Mouse (Mus musculus) hindbrain, embryonic 16.5 days (tissue): Measurements from ENCODE around the gene Gnb2. TPM values are rescaled to one million over a fixed set of nuclear protein-coding genes. Genes with fewer than 3 reads are reported as not detected.

Experiments used
- ATAC-seq: fragments of 200-750 bp; cut with Nextera tagmentation; 2 replicates; pipeline ENCODE4 v1.8.0; 2017; ENCODE audit warnings: moderate TSS enrichment, moderate library complexity
- H3K27ac ChIP-seq: fragments of 300-500 bp; sonication (generic); 2 replicates; pipeline ENCODE4 v1.5.1; 2014; ENCODE audit warnings: low read depth, mild to moderate bottlenecking, control low read depth, low read length, moderate library complexity
- H3K27me3 ChIP-seq: fragments of 300-500 bp; sonication (generic); replicated peaks from 2 replicates; pipeline ENCODE4 v1.6.1; 2014; ENCODE audit warnings: low read length; ENCODE audit not compliant: control insufficient read depth, insufficient read depth
- H3K36me3 ChIP-seq: fragments of 300-500 bp; sonication (generic); 2 replicates; pipeline ENCODE4 v1.6.1; 2014; ENCODE audit warnings: mild to moderate bottlenecking, low read length, moderate library complexity, mixed read lengths; ENCODE audit not compliant: control insufficient read depth, insufficient read depth
- H3K4me1 ChIP-seq: fragments of 300-500 bp; sonication (generic); 2 replicates; pipeline ENCODE4 v1.6.1; 2014; ENCODE audit warnings: low read depth, low read length; ENCODE audit not compliant: control insufficient read depth, insufficient read depth
- H3K4me2 ChIP-seq: fragments of 300-500 bp; sonication (generic); 2 replicates; pipeline ENCODE4 v1.6.1; 2014; ENCODE audit warnings: mild to moderate bottlenecking, low read length, control low read depth, moderate library complexity
- H3K4me3 ChIP-seq: fragments of 300-500 bp; sonication (generic); 2 replicates; pipeline ENCODE4 v1.5.1; 2014; ENCODE audit warnings: mild to moderate bottlenecking, low read length, control low read depth, moderate library complexity
- H3K9ac ChIP-seq: fragments of 300-500 bp; sonication (generic); 2 replicates; pipeline ENCODE4 v1.6.1; 2014; ENCODE audit warnings: low read depth, mild to moderate bottlenecking, control low read depth, low read length, moderate library complexity
- H3K9me3 ChIP-seq: fragments of 300-500 bp; sonication (generic); 2 replicates; pipeline ENCODE4 v1.6.1; 2014; ENCODE audit warnings: mild to moderate bottlenecking, low read length, moderate library complexity; ENCODE audit not compliant: control insufficient read depth
- WGBS: fragments of 180-500 bp; shearing (Covaris S2); extraction: QIAGEN DNeasy Blood & Tissue Kit; methylation state at CpG from one replicate; pipeline ENCODE4 v1.1.7; 2014; 5-methylcytosine and 5-hydroxymethylcytosine counted together
- polyA plus RNA-seq: library from polyadenylated mRNA; unstranded; fragments of >200 nt; fragmentation: Nextera tagmentation; extraction: Ambion mirVana; gene quantifications from 2 replicates; pipeline ENCODE4 v1.2.1, GENCODE M21; 2015

Gene Gnb2
- polyA plus RNA-seq, 1 experiment from 2014 or later = 521 TPM

- H3K9ac ChIP-seq = peak overlapping the region; percentile 98
- peak overlapping the region; percentile 97 for H3K27ac ChIP-seq
- peaks cover 15% of the 10 kb centered on the region for H3K36me3 ChIP-seq
- H3K4me2 ChIP-seq = peak overlapping the region; percentile 69
- ATAC-seq = peak; percentile 12
- WGBS = 0% methylated on average over 9 of the region's 12 CpGs
- H3K9me3 ChIP-seq = no peaks in the 10 kb centered on the region
- no peaks in the 10 kb centered on the region for H3K27me3 ChIP-seq
- H3K4me1 ChIP-seq = peaks cover 23% of the 10 kb centered on the region
- H3K4me3 ChIP-seq = peak overlapping the region; percentile 94
These were observed 548 bp downstream of the Gnb2 start for GRCm38 (mm10) chr5:137532808-137533116.

- peaks cover 23% of the 10 kb centered on the region for H3K4me1 ChIP-seq
- peak overlapping the region; percentile 94 for H3K4me3 ChIP-seq
- H3K4me2 ChIP-seq = peak overlapping the region; percentile 69
- H3K36me3 ChIP-seq = peaks cover 20% of the 10 kb centered on the region
- peak overlapping the region; percentile 98 for H3K9ac ChIP-seq
- ATAC-seq = no peak; the same call in 1 of the 2 replicates
- H3K9me3 ChIP-seq = no peaks in the 10 kb centered on the region
- no peaks in the 10 kb centered on the region for H3K27me3 ChIP-seq
- WGBS = 0% methylated on average over 19 of the region's 19 CpGs
- peak overlapping the region; percentile 97 for H3K27ac ChIP-seq
These were observed 1.0 kb downstream of the Gnb2 start for GRCm38 (mm10) chr5:137532131-137532807.

GRCm38 (mm10) chr5:137531414-137532130 is 1.7 kb downstream of the Gnb2 start:
- peak overlapping the region; percentile 98 for H3K9ac ChIP-seq
- no peaks in the 10 kb centered on the region for H3K27me3 ChIP-seq
- H3K9me3 ChIP-seq = no peaks in the 10 kb centered on the region
- H3K4me3 ChIP-seq = peak overlapping the region; percentile 94
- peaks cover 23% of the 10 kb centered on the region for H3K4me1 ChIP-seq
- ATAC-seq = peak; percentile 4; the same call in 1 of the 2 replicates
- peak overlapping the region; percentile 69 for H3K4me2 ChIP-seq
- WGBS = under 1% methylated on average over 42 of the region's 51 CpGs
- H3K36me3 ChIP-seq = peaks cover 22% of the 10 kb centered on the region
- H3K27ac ChIP-seq = peak overlapping the region; percentile 97

- Histone ChIP-seq H3K36me3 (peaks cover 23% of the 10 kb centered on the region), H3K9me3 (no peaks in the 10 kb centered on the region), H3K4me2 (peak overlapping the region; percentile 69), H3K27me3 (no peaks in the 10 kb centered on the region), H3K27ac (peak overlapping the region; percentile 97), H3K4me1 (peaks cover 28% of the 10 kb centered on the region), H3K9ac (peak overlapping the region; percentile 98), H3K4me3 (peak overlapping the region; percentile 94)
- under 1% methylated on average over 40 of the region's 46 CpGs for WGBS
- peak; percentile 45 for ATAC-seq
These were observed 2.5 kb downstream of the Gnb2 start for GRCm38 (mm10) chr5:137530588-137531413.

GRCm38 (mm10) chr5:137530075-137530474 is 3.2 kb downstream of the Gnb2 start:
- peak overlapping the region; percentile 98 for H3K9ac ChIP-seq
- H3K4me3 ChIP-seq = peak overlapping the region; percentile 94
- no peaks in the 10 kb centered on the region for H3K27me3 ChIP-seq
- 53% methylated on average over 8 of the region's 8 CpGs for WGBS
- ATAC-seq = no peak
- peaks cover 28% of the 10 kb centered on the region for H3K4me1 ChIP-seq
- peaks cover 27% of the 10 kb centered on the region for H3K36me3 ChIP-seq
- H3K9me3 ChIP-seq = no peaks in the 10 kb centered on the region
- H3K27ac ChIP-seq = peak overlapping the region; percentile 97
- H3K4me2 ChIP-seq = peak overlapping the region; percentile 69

GRCm38 (mm10) chr5:137529221-137529995 is 3.9 kb downstream of the Gnb2 start:
- H3K4me1 ChIP-seq = peaks cover 28% of the 10 kb centered on the region
- H3K27me3 ChIP-seq = no peaks in the 10 kb centered on the region
- peak overlapping the region; percentile 69 for H3K4me2 ChIP-seq
- peak overlapping the region; percentile 21; the same call in 1 of the 2 replicates for H3K27ac ChIP-seq
- H3K4me3 ChIP-seq = no peak overlapping the region
- no peaks in the 10 kb centered on the region for H3K9me3 ChIP-seq
- peak overlapping the region; percentile 98; the same call in 1 of the 2 replicates for H3K9ac ChIP-seq
- no peak for ATAC-seq
- H3K36me3 ChIP-seq = peaks cover 29% of the 10 kb centered on the region
- WGBS = 65% methylated on average over 15 of the region's 15 CpGs

GRCm38 (mm10) chr5:137528247-137528968 is 4.9 kb downstream of the Gnb2 start:
- H3K36me3 ChIP-seq = peaks cover 37% of the 10 kb centered on the region

GRCm38 (mm10) chr5:137527413-137527812 is 5.9 kb downstream of the Gnb2 start:
- no peak overlapping the region for H3K9ac ChIP-seq
- H3K27me3 ChIP-seq = no peaks in the 10 kb centered on the region
- peaks cover 47% of the 10 kb centered on the region for H3K36me3 ChIP-seq
- WGBS = 25% methylated on average over 1 of the region's 1 CpGs
- H3K4me3 ChIP-seq = no peak overlapping the region
- H3K4me1 ChIP-seq = peaks cover 25% of the 10 kb centered on the region
- H3K27ac ChIP-seq = no peak overlapping the region; the same call in 1 of the 2 replicates
- H3K9me3 ChIP-seq = no peaks in the 10 kb centered on the region
- no peak for ATAC-seq
- H3K4me2 ChIP-seq = no peak overlapping the region

More at GRCm38 (mm10) chr5:137528247-137528968, 4.9 kb downstream of the Gnb2 start:
- WGBS = 81% methylated on average over 22 of the region's 22 CpGs
- H3K27ac ChIP-seq = peak overlapping the region; percentile 34
- ATAC-seq = no peak
- peaks cover 25% of the 10 kb centered on the region for H3K4me1 ChIP-seq
- no peak overlapping the region for H3K9ac ChIP-seq
- H3K4me3 ChIP-seq = no peak overlapping the region
- no peak overlapping the region for H3K4me2 ChIP-seq
- H3K9me3 ChIP-seq = no peaks in the 10 kb centered on the region
- H3K27me3 ChIP-seq = no peaks in the 10 kb centered on the region
